Mouse (Mus musculus): ENCODE results near the gene Lss.

The Lss gene

GRCm38 (mm10) chr10:76531375-76531774, at the start of gene Lss:
Gene Lss, plus strand, starts transcription at chr10:76531588.
- DNase-seq: peak; percentile 97

DNA sequence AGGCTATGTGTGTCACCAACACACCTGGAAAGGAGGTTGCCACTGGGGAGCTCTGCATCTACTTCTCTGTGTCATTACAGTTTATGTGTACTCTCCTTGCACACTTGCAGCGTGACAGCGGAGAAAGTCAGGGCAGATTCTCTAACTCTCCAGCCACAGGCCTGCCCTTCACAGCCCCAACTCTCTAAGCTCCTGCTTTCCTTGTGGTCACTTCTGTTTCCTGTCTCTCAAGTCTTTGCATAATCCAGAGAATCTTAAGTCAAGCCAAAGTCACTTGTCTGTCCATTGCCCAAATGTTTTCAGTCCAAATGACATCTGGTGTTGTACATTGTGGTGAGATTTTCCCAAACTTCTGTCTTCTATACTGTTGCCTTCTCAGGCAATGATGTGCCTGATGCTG, 45.1 kb upstream of the Lss start:
- no peak for DNase-seq

- DNase-seq: no peak
Measured at GRCm38 (mm10) chr10:76488265-76488664, 43.1 kb upstream of the Lss start.

GRCm38 (mm10) chr10:76489205-76489604, 42.2 kb upstream of the Lss start:
- DNase-seq: no peak

GRCm38 (mm10) chr10:76493527-76493926, 37.9 kb upstream of the Lss start:
- no peak for DNase-seq

DNA sequence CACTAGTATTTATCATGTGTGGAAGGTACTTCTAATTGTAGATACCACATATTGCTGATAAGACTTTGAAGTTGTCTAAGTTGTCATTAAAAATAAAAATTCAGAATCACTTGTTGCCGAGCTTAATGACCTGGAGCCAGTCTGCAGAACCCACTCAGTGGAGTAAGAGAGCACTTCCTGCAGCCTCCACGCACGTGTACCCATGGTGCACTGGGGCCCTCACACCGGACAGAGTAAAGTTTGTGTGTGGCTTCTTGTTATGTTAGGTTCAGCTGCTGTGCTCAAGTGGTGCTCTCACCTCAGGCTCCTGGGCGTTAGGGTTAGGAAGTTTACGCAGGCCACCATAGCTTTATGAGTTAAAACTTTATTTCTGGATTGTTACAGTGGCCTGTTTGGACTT, 35.9 kb upstream of the Lss start:
- DNase-seq: no peak

- no peak for DNase-seq
Measured at GRCm38 (mm10) chr10:76496366-76496765, 35.0 kb upstream of the Lss start.

- DNase-seq: no peak
Measured at GRCm38 (mm10) chr10:76497522-76497921, 33.9 kb upstream of the Lss start.

GRCm38 (mm10) chr10:76504271-76504943, 27.0 kb upstream of the Lss start:
- no peak for DNase-seq

DNA sequence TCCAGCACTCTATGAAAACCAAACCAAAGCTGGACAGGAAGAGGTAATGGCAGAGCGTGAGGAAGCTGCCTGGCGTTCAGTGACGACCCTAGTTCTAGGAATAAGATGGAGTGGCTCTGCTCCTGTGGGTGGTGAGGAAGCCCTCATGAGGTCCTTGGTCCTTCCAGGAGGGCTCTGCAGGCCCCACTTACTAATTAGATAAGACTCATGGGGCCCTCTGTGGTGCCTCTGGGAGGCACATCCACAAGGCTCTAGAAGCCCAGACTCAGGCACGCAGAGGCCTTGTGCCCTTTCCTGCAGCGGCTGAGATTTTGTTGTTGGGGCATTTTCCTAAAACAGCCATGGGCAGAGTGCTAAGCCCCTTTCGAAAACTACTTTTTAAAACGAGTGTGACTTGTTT, 25.5 kb upstream of the Lss start:
- DNase-seq: no peak

DNA sequence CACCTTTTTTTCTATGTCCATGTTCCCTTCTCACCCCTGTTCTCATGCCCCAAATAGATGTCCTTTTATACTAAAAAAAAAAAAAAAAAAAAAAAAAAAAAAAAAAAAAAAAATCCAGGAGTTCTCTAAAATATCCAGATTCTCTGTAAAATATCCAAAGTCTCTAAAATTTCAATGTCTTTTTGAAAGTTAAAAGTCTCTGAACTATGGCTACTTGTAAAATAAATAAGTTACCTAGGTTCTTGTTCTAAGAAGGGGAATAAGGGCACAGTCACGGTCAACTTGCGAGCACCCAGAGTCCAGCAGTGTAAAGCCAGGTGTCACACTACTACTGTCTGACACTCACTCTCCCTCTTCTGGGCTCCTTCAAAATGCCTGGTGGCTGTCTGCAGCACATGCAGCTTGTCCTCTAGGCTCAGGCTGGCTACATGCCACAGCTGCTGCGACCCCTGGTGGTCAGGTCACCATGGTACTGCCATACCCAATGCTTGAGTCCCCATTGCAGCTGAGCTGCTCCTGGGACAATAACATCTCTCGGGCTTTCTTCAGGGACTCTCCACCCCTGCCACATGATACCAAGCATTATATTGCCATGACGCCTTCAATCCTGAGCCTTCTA, 18.3 kb upstream of the Lss start:
- DNase-seq: peak; percentile 86

DNA sequence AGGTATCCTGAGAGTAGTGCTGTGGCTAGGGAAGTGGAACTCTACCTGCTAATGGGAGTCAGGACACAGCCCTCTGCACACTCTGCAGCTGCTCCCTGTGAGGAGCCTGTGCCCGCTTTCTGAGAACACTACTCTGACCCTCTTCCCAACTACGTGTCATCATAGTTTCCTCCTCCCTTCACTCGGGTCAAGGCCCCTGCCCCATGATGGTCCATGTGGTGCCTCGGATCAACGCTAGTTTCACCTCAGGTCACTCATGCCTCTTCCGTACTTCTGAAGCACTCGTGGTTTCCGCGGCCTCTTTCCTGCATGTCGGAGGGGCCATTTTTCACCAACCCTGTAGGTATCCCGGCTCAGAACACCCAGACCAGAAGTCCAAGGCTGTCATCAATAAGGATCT, 466 bp upstream of the Lss start:
- DNase-seq: no peak

GRCm38 (mm10) chr10:76531828-76532227, 440 bp downstream of the Lss start:
- DNase-seq: no peak

GRCm38 (mm10) chr10:76535526-76535925, 4.1 kb downstream of the Lss start:
- no peak for DNase-seq

- DNase-seq: no peak
Measured at GRCm38 (mm10) chr10:76537619-76538018, 6.2 kb downstream of the Lss start.

DNA sequence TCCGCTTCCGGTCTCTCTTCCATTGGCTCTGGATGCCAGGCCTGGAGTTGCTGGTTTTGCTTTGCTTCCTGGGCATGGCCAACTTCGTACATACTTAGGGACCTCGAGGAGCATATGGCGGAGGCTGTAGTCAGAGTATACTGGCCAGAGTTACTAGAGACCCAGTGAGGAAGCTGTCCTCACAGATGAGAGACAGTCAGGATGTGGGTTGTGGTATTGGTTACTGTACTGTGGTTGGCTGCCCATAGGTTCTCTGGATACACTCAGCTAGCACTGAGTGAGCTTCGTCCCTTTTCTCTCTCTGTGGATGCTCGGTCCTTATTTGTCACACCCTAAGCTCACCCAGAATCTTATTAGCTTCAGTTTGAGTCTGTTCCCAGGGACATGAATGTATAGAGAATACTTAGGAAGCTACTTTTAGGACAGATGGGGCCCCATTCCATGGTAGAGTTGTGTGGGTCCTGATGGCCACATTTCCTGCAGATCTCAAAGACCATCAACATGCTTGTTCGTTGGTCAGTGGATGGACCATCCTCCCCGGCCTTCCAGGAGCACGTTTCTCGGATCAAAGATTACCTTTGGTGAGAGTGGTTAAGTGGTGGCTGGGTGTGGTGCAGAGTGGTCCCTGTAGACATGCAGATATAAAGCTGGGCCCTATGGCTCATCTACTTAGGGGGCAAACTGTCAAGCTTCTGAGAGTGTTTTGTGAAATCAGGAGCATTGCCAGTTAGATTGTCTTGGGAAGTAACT, 10.1 kb downstream of the Lss start:
- DNase-seq: no peak

DNA sequence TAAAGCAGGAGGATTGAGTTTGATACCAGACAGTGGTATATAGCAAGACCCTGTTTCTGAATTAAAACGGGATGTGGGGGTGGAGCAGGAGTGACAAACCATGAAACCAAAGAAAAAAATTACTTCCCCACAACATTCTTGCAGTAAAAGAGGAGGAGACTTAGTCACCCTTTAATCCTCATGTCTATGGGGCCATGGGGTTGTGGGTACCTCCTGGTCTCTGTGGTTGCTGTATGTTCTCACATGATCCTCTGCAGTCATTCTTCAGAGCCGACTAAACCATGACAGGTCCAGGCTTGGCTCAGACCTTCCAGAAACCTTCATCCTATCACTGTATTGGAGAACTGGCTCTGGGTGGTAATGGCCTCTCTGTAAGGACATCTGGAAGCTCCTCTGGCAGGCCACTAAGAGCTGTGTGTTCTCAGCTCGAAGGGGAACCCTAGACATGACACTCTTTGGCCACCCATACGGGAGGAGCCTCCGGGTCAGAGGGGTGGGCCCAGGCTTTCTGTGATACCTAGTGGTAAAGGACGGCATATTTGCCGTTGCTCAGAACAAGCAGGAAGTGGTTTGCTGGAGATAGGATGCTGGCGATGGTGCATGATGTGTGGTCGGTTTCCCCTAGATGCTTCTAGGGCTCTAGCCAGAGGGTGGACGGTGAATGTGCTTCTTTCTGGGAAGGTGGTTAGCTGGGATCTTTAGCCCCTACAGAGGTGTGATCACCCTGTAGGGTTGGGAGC, 11.4 kb downstream of the Lss start:
- DNase-seq: peak; percentile 38

- no peak for DNase-seq
Measured at GRCm38 (mm10) chr10:76546566-76546965, 15.2 kb downstream of the Lss start.

DNA sequence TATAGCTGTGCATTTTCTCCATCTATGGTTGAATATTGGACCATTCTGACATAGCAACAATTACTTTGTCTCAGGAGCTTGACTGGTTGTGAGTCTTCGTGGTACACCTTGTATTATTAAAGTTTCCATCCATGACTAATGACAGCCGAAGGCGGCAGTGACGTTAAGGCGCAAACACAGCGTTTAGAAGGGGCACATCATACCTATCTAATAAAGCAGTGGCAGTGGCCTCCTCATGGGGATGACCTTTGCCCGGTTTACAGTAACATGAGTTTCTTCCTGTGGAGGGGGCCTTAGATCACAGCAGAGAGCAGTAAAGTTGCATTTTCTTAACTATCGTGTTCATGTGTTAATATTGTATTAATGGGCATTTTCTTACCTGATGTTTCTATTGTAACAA, 16.8 kb downstream of the Lss start:
- no peak for DNase-seq

GRCm38 (mm10) chr10:76550458-76550857, 19.1 kb downstream of the Lss start:
- DNase-seq: no peak

- DNase-seq: no peak
Measured at GRCm38 (mm10) chr10:76551556-76551955, 20.2 kb downstream of the Lss start.

DNA sequence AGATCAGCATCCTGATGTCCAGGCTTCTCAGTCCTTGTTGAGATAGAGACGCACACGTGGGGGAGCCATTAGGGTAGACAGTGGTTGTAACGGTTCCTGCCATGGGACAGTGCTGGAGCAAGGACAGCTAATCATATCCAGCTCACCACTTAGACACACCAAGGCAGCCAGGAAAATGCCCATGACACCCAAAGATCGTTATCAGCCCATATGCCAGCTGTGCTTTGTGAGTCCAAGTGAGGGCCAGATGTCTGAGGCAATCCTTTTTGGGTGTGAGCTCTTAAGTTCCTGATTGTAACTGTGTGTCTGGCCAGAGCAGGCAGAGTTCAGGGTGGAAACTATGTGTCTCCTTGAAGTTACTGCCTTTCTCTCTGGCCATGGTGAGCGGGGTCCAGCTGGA, 22.7 kb downstream of the Lss start:
- DNase-seq: no peak

DNA sequence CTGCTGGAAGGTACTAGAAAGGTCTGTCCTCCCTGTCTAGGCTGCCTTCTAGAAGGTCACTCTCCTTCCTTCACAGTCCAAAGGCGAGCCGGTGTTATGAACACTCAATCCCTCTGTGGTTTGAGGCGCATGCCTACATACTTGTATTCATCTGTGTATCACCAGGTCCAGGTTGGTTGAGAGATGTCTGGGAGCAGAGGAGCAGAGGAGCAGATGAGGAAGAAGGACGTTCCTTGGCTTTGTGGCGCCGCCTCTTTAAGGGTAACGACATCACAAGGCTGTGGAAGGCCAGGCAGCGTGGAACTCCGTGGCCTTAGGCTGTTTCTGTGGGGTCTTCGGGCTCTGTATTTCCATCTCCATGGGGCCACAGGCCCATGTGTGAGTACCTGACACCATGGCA, 30.6 kb downstream of the Lss start, which contains the start of gene Spatc1l:
Gene Spatc1l (plus strand): TSS at position 301 of the 400 bp plus-strand sequence.
- no peak for DNase-seq
